Mouse (Mus musculus): ENCODE measurements around the gene Trabd2b. TPM values are rescaled to one million over a fixed set of nuclear protein-coding genes. Genes with fewer than 3 reads are reported as not detected.

Trabd2b gene
- total RNA-seq, 2 experiments from 2014 or later, result 1.3 to 2.2 TPM

- DNase-seq, result no peak
These were observed 194.9 kb downstream of the Trabd2b start for GRCm38 (mm10) chr4:114601201-114602009.

DNA sequence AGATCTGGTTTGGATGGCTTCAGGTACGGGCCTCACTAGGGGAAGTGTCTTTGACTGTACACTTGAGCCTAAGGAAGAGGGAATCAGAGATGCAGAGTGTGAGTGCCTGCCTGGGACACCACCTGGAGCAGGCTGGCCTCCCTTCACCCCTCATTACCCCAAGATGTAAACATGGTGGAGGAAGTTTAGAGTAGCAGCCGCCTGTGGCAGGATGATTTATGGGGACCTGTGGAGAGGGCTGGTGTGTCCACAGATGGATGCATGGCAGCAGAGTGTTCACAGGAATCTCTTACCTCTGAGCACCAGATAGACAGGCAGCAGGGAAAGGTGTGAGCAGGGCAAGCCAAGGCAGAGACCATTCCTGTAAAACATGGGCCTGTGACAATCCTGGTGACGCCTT is 199.1 kb downstream of the Trabd2b start:
- no peak for DNase-seq

GRCm38 (mm10) chr4:114607873-114608272 is 201.3 kb downstream of the Trabd2b start:
- DNase-seq, result no peak

GRCm38 (mm10) chr4:114609297-114609696 is 202.8 kb downstream of the Trabd2b start:
- no peak for DNase-seq

DNA sequence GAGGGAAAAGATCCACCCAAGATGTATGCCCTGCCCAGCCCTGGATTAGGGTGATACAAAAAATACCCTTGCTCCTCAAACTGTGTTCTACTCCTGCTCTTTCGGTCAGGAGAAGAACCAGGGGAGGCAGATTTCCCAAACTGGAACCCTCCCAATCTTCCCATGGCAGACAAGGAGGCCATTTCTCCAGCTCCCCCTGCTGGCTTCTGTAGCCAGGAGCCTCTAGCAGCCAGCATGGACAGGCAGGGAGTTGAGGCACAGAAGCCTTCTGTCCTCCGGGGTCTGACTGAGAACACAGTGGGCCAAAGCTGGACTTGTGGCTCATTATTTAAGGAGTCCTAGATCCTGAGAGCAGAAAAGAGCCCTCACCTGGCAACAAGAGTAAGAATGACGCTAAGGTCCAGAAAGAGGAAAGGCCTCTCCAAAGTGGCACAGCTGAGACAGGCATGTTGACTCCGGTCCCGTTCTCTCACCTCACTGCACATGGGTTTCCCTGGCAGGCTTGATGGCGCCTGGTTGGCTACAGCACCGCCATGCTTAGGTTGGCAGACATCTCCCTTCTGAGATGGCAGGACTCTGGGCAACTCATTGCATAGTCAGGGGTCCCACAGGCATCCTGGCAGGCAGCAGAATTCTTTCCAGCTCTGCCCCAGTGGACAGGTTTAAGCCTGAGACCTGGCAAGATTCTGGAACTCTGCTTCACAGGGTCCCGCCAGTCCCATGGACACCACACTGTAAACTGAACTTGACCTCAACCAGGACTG is 204.8 kb downstream of the Trabd2b start:
- DNase-seq, result peak; percentile 21 to 46

DNA sequence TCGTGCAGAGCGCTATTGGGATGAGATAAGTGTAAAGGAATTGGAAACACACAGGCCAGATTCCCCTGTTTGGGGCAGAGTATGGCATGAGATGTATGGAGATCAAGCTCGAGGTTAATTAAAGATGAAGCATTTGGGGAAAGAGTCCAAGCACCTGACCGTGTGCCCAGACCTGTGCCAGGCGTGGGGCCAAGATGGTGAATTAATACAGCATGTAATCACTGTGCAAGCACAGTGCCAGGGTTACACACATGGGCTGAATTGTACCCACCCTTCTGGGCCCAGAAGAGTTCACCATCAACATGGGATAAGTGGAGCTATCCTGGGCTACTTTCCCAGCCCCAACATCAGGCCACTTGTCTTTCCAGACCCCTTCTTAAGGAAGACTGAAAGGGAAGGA is 205.5 kb downstream of the Trabd2b start:
- no peak for DNase-seq

DNA sequence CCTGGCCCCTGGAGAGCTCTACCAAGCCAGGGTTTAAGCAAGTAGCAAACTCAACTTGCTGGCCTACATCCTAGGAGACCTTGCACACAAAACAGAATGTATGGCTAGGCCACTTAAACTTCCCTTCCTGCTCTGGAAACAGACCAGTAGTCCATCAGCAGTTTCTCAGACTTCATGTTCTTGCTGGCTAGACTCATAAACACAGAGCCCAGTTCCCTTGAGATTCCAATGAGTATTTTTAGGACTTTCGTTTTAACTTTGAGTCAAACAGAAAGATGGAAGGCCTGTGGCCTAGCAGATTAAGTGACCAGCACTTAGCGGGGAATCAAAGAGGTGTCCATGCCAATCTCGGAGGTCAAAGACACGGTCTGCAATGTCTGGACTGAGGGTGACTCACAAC is 206.3 kb downstream of the Trabd2b start:
- DNase-seq, result no peak

DNA sequence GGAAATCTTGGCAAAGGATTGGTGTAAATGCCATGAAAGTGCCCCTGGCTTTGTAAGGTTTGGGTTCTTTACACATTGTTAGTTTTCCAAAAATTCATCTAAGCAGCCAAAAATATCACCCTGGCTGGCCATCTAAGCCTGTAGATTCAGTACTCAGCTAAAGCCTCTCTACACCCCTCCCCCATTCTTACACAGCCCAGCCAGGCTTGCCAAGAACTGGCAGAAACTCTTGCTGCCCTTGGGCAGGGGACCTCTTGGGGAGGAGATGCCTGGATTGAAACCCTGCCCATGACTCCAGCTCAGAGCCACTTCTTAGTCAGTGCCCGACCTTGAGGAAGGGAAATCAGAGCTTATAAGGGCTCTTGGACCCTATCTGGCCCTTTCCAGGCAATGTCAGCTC is 207.6 kb downstream of the Trabd2b start:
- peak; percentile 70 to 76 for DNase-seq

DNA sequence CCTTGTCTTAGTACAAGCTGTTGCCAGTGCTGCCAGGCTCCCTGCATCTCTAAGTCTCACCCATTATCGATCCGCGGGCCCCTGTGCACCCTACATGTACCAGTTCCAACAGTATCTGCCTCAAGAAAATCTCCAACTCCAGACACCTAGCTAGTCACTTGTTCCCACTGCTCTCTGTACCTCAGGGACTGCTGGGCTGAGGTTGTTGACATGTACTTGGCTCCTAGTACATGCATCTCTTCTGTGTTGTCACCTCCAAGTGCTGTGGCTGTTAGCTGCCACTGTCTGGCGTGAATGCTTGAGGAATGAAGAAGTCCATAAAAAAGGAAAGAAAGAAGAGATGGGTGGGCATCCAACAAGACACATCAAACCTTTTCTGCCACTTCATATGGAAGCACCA is 209.2 kb downstream of the Trabd2b start:
- no peak for DNase-seq

DNA sequence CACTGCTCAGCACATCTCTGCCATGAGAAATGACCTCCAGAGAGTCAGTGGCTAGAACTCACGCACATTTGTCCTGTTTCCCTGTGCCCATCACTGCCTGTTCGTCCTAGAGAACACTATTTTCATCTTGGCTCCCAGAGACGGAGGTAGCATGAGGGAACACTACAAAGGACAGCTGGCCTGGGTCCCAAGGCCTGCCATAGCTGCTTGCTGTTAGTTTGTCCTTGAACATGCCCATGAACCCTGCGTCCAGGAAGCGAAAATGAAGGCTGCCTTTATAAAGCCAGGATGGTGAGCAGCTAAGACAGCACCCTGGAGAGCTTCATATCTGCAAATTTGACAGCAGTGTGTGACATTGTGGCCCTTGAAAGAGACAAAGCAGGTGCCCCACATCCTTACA is 216.4 kb downstream of the Trabd2b start:
- peak; percentile 77 to 78 for DNase-seq

GRCm38 (mm10) chr4:114624114-114624910 is 217.8 kb downstream of the Trabd2b start:
- no peak for DNase-seq

DNA sequence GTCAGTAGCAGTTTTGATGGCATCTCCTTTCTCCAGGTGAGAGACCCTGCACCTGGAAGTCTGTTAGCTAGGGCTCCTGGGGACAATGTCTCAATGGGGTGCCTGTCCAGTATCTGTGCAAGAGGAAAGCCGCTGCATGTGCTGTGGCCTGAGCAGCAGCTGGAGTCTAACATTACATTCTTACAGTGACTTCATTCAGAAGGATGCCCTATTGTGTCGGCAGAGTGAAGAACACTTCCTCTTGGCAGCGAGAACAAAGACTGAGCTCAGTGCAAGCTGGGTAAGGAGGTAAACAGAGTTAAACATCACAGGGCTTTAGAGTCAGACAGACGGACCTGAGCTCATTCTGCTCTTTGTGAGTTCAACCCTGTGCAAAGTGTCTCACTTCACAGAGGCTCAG is 218.8 kb downstream of the Trabd2b start:
- DNase-seq, result peak in 1 of 2 experiments; percentile 28

GRCm38 (mm10) chr4:114625920-114626319 is 219.4 kb downstream of the Trabd2b start:
- no peak for DNase-seq

DNA sequence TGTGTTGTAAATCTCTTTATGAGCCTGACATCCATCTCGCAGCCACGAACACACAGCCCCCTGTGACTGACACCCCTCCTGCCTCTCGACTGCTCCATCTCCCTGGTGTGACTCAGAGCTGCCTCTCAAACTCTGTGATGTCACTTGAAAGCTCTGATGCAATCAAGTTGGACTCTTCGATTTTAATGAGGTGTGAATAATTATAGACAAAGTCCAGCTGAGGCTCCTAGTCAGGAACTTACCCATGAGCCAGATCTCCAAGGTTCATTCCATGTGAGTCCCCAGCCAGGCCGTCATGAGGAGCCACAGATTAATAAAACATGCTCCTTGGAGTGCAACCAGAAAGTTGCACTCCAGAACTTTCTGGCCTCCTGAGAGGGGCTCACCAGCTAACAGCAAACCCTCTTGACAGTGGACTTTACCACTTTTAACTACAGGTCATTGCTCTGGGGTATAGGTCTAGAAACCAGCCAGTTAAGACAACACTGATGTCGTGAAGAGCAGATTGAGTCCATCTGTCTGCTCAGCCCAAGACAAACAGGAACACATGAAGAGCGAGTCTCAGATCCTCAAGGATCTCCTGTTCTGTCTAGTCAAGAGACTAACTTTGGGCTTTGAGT is 221.3 kb downstream of the Trabd2b start:
- no peak for DNase-seq

DNA sequence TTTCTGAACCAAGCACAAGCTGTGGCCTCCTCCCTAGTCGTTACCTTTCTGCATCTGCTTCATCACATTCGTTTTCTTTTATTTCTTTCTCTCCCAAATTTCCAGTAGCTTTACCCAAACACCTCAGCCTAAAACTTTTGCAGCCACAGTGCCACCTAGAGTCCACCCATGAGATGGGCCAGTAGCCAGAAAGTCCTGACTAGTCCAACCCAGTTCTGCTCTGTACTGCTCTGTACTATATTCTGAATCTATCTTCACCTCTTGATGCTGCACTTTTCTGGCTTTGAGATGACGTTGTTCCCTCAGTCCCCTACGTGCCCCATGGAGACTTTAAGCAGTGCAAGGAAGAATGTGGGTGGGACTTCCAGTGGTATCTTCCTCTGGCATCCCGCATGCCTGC is 229.4 kb downstream of the Trabd2b start:
- DNase-seq, result peak; percentile 72 to 80

DNA sequence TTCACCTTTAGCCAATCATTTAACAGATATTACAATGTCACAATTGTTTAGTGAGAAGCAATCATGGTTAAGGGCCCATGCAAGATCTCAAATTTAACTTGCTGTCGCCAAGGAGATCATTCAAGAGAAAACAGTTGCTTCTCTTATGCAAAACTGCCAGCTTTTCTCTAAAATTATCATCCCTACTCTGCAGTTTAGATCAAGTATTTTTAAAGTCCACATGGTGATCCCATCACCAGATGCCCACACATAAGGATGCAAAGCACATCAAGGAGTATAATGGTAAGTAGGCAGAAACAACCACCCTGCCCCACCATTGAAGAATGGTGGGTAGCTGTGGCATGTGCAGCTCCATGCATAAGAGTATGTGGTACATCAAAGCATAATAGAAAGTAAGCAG is 229.8 kb downstream of the Trabd2b start:
- DNase-seq, result no peak

GRCm38 (mm10) chr4:114637120-114637519 is 230.6 kb downstream of the Trabd2b start:
- DNase-seq, result peak in 1 of 2 experiments; percentile 42

GRCm38 (mm10) chr4:114642469-114642868 is 235.9 kb downstream of the Trabd2b start:
- no peak for DNase-seq

GRCm38 (mm10) chr4:114643679-114644208 is 237.2 kb downstream of the Trabd2b start:
- DNase-seq, result no peak

DNA sequence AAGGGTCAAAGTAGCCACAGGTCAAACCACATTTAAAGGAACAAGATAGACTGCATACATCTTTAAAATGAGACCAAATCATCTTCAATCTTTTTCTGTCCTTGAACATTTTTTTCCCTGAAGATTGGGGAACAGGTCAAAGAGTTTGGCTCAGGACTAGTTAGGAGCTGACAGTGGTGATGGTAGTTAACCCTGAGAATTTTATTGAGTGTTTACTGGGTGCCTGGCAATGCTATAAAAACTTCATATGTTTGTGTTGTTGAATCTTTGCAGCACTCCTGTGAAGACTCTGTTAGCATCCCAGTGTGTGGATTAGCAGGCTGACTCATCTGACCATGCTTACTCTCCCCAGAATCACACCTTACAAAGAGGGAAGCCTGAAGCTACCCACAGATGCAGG is 238.8 kb downstream of the Trabd2b start:
- DNase-seq, result no peak

DNA sequence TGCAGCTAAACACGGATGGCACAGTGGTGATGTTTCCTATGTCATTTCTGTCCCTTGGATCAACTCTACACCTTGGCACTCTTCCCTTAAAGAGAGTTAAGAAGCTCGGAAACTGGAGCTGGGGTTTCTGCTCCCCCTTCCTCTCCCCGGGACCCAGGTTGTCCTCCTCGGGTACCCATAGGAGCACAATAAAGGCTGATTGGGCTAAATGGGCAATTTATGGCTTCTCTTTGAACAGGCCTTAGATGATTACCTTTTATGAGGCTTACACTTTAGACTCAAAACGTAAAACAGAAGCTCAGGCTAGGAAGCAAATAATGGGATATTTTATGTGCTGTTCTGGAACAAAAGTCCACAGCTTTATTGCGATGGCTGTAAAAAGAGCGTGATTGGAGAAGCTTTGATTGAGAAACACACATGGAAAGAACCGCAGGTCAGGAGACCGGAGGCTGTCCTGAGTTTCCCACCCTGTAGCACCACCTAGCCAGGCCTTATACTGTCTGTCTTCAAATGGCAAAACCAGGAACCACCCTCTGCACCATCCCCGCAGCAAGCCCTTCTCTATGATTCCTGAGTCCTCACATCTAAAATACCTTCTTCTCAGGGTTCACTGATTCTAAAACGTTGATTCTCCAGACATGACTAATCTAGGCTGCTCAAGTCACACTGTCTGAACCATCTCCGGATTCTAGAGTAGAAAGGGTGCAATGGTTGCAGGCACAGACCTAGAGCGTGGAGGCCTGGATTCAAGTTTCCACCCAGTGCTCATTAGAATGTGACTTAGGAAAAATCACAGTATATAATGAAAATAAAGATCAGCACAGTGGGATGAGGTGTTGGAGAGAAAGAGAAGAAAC is 240.5 kb downstream of the Trabd2b start:
- DNase-seq, result no peak

Data from adrenal gland, postnatal 36 days (tissue).